Mouse (Mus musculus) forebrain, postnatal 0 days (tissue): ENCODE measurements around the gene Rnf149. TPM values are rescaled to one million over a fixed set of nuclear protein-coding genes. Genes with fewer than 3 reads are reported as not detected.

Experiments
- ATAC-seq: fragments of 200-750 bp; cut with Nextera tagmentation; 2 replicates; pipeline ENCODE4 v1.8.0; 2017; ENCODE audit warnings: mild to moderate bottlenecking, moderate library complexity
- DNase-seq: peaks from one replicate; pipeline ENCODE4 v3.0.0-alpha.2; 2015
- H3K27ac ChIP-seq: fragments of 300-500 bp; sonication (generic); 2 replicates; pipeline ENCODE4 v1.5.1; 2014; ENCODE audit warnings: low read depth, mild to moderate bottlenecking, antibody characterized with exemption, low read length, moderate library complexity, mixed read lengths
- H3K27me3 ChIP-seq: fragments of 300-500 bp; sonication (generic); 2 replicates; pipeline ENCODE4 v1.6.1; 2014; ENCODE audit warnings: mild to moderate bottlenecking, low read length, mixed read lengths; ENCODE audit not compliant: insufficient read depth
- H3K36me3 ChIP-seq: fragments of 300-500 bp; sonication (generic); 2 replicates; pipeline ENCODE4 v1.6.1; 2014; ENCODE audit warnings: mild to moderate bottlenecking, moderate library complexity; ENCODE audit not compliant: insufficient read depth
- H3K4me1 ChIP-seq: fragments of 300-500 bp; sonication (generic); 2 replicates; pipeline ENCODE4 v1.6.1; 2014; ENCODE audit warnings: antibody characterized with exemption; ENCODE audit not compliant: insufficient read depth
- H3K4me2 ChIP-seq: fragments of 300-500 bp; sonication (generic); 2 replicates; pipeline ENCODE4 v1.6.1; 2014; ENCODE audit warnings: low read depth, mild to moderate bottlenecking, moderate library complexity
- H3K4me3 ChIP-seq: fragments of 300-500 bp; sonication (generic); 2 replicates; pipeline ENCODE4 v1.5.1; 2014; ENCODE audit warnings: low read depth, low read length, mixed read lengths
- H3K9ac ChIP-seq: fragments of 300-500 bp; sonication (generic); 2 replicates; pipeline ENCODE4 v1.6.1; 2014; ENCODE audit warnings: mild to moderate bottlenecking
- H3K9me3 ChIP-seq: fragments of 300-500 bp; sonication (generic); 2 replicates; pipeline ENCODE4 v1.6.1; 2016; ENCODE audit warnings: low read length
- CTCF ChIP-seq: sonication (generic); IDR thresholded peaks from 2 replicates; pipeline ENCODE4 v1.5.1; 2016; ENCODE audit warnings: antibody characterized with exemption, control low read depth, low read depth
- WGBS: fragments of 180-500 bp; shearing (Covaris S2); extraction: QIAGEN DNeasy Blood & Tissue Kit; methylation state at CpG from one replicate; pipeline ENCODE4 v1.1.7; 2014; 5-methylcytosine and 5-hydroxymethylcytosine counted together
- polyA plus RNA-seq: library from polyadenylated mRNA; unstranded; fragments of >200 nt; fragmentation: Nextera tagmentation; extraction: Ambion mirVana; gene quantifications from 2 replicates; pipeline ENCODE4 v1.2.1, GENCODE M21; 2015
- total RNA-seq: library from RNA; depleted of rRNA; stranded (reverse); fragments of >200 nt; gene quantifications from 2 replicates; pipeline ENCODE4 v1.2.3, GENCODE M21; 2014

Rnf149 gene
- total and polyA plus RNA-seq, 2 experiments from 2014 or later = 20.0 to 27.5 TPM

GRCm38 (mm10) chr1:39530258-39530943, 46.8 kb downstream of the Rnf149 start:
- Histone ChIP-seq H3K4me3 (no peak overlapping the region), H3K36me3 (no peaks in the 10 kb centered on the region), H3K4me2 (no peak overlapping the region), H3K9me3 (no peaks in the 10 kb centered on the region), H3K27ac (no peak overlapping the region), H3K27me3 (no peaks in the 10 kb centered on the region), H3K4me1 (no peaks in the 10 kb centered on the region), H3K9ac (0 out of 2 replicates have a peak overlapping the region, but pooled peaks have one; percentile 10)
- WGBS = 31% methylated on average over 13 of the region's 13 CpGs
- peak; percentile 94 for TF ChIP-seq CTCF
- ATAC-seq = peak; percentile 55
- peak; percentile 92 for DNase-seq

DNA sequence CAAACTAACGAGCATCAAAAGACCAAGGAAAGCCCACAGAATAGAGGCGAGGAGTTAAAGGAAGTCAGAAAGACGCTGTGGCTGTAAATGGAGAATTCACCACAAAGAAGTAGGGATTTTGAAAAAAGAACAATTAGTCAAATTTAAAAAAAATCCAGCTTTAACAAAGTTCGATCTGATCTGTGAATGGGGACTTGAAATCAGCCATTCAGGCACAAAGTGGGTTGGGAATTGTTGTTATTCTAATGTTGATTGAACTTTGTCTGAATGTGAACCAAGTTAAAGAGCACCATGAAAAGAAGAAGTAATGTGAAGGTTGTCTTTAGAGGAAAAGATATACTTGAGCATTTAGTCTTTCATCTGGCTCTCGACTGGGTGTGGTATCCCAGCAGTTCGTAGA, 48.9 kb downstream of the Rnf149 start:
- TF ChIP-seq CTCF = no peak
- Histone ChIP-seq H3K27ac (no peak overlapping the region), H3K9ac (no peak overlapping the region), H3K36me3 (no peaks in the 10 kb centered on the region), H3K4me1 (no peaks in the 10 kb centered on the region), H3K4me2 (no peak overlapping the region), H3K27me3 (no peaks in the 10 kb centered on the region), H3K9me3 (no peaks in the 10 kb centered on the region), H3K4me3 (no peak overlapping the region)
- no peak for DNase-seq
- 31% methylated on average over 6 of the region's 6 CpGs for WGBS
- ATAC-seq = no peak

GRCm38 (mm10) chr1:39527432-39527831, 49.8 kb downstream of the Rnf149 start:
- H3K4me3 ChIP-seq = no peak overlapping the region
- no peaks in the 10 kb centered on the region for H3K4me1 ChIP-seq
- no peak overlapping the region for H3K9ac ChIP-seq
- peak; percentile 82 for TF ChIP-seq CTCF
- DNase-seq = peak; percentile 68
- no peaks in the 10 kb centered on the region for H3K27me3 ChIP-seq
- 9% methylated on average over 7 of the region's 7 CpGs for WGBS
- no peaks in the 10 kb centered on the region for H3K9me3 ChIP-seq
- H3K36me3 ChIP-seq = no peaks in the 10 kb centered on the region
- H3K4me2 ChIP-seq = no peak overlapping the region
- ATAC-seq = peak; percentile 37; the same call in 1 of the 2 replicates
- H3K27ac ChIP-seq = no peak overlapping the region

DNA sequence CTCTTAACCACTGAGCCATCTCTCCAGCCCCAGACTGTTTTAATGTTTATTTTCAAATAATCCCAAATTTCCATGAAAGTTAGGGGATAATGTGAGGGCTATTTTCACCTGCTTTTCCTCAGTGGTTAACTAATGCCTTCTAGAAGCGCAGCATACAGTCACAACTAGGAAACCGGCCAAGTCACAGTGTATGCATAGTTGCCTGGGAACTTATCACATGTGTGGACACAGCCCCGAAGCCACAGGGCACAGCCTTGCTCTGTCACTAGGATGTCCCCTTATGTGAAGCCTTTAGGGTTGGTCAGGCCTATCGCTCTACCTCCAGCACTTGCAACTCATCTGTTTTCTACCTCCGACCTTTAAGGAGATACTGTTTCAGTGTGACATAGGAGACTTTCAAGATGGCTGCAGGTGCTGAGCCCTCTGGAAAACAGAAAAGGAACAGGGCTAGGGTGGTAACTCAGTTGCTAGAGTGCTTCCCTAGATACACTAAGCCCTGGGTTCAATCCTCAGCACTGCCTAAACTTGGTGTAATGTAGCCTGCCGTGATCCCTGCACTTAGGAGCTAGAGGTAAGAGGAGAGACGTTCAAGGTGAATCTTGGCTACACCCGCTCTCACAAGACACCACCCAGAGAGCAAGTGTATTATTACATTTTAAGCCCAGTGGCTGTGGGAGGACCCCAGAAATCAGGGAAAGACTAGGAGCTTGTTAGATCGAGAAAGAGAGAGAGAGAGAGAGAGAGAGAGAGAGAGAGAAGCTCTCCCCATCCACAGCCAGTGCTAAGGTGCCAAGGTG, 50.6 kb downstream of the Rnf149 start:
- 79% methylated on average over 9 of the region's 9 CpGs for WGBS
- no peak overlapping the region for H3K27ac ChIP-seq
- no peaks in the 10 kb centered on the region for H3K9me3 ChIP-seq
- no peaks in the 10 kb centered on the region for H3K27me3 ChIP-seq
- no peak overlapping the region for H3K9ac ChIP-seq
- DNase-seq (no peak), ATAC-seq (no peak)
- no peak for TF ChIP-seq CTCF
- H3K4me1 ChIP-seq = no peaks in the 10 kb centered on the region
- no peak overlapping the region for H3K4me2 ChIP-seq
- no peaks in the 10 kb centered on the region for H3K36me3 ChIP-seq
- no peak overlapping the region for H3K4me3 ChIP-seq

DNA sequence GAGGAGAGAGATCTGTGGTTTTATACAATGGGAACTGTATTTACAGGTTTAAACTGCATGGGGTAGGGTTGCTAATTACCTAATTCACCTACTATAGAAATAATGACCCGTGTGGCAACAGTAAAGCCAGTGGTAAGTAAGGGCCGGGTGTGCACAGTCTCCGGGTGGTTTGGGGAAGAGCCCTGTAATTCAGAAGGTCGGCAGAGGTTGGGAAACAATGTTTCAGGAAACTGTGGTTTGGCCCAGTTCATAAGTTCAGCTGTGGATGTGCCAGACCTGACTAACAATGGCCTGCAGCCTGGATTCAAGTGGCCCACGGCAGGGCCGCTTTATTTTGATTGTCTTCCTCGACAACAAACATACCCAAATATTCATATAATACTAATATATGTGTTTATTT, 51.4 kb downstream of the Rnf149 start:
- Histone ChIP-seq H3K27me3 (no peaks in the 10 kb centered on the region), H3K4me3 (no peak overlapping the region), H3K4me1 (no peaks in the 10 kb centered on the region), H3K9me3 (no peaks in the 10 kb centered on the region), H3K27ac (no peak overlapping the region), H3K9ac (no peak overlapping the region), H3K4me2 (no peak overlapping the region), H3K36me3 (no peaks in the 10 kb centered on the region)
- WGBS = 77% methylated on average over 7 of the region's 7 CpGs
- ATAC-seq (no peak), DNase-seq (no peak)
- no peak for TF ChIP-seq CTCF

DNA sequence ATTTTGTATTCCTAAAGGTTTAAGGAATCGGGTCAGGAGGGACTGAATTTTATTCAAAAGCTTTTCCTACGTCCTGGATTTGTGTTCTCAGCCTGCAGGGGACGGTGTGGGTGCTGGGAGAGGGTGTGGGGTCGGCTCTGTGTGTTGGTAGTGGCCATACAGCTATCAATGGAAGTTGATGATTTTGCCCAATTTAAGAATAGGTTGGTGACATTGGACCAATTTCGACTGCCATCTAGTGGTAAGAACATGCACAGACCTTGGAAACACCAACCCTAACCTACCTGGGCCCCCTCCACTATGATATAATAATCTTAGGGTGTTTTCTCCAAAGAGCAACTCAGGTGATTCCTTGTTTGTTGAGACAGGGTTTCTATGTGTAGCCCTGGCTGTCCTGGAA, 54.7 kb downstream of the Rnf149 start:
- no peak overlapping the region for H3K4me2 ChIP-seq
- TF ChIP-seq CTCF = peak; percentile 82
- WGBS = 29% methylated on average over 5 of the region's 5 CpGs
- H3K27me3 ChIP-seq = no peaks in the 10 kb centered on the region
- H3K36me3 ChIP-seq = no peaks in the 10 kb centered on the region
- H3K27ac ChIP-seq = no peak overlapping the region
- no peaks in the 10 kb centered on the region for H3K4me1 ChIP-seq
- H3K9ac ChIP-seq = no peak overlapping the region
- ATAC-seq = peak; percentile 51
- DNase-seq = peak; percentile 69
- no peak overlapping the region for H3K4me3 ChIP-seq
- H3K9me3 ChIP-seq = no peaks in the 10 kb centered on the region

- DNase-seq (no peak), ATAC-seq (no peak)
- Histone ChIP-seq H3K4me1 (no peaks in the 10 kb centered on the region), H3K27me3 (no peaks in the 10 kb centered on the region), H3K9ac (no peak overlapping the region), H3K9me3 (no peaks in the 10 kb centered on the region), H3K4me2 (no peak overlapping the region), H3K27ac (no peak overlapping the region), H3K36me3 (no peaks in the 10 kb centered on the region), H3K4me3 (no peak overlapping the region)
- no peak for TF ChIP-seq CTCF
- 80% methylated on average over 7 of the region's 7 CpGs for WGBS
Measured at GRCm38 (mm10) chr1:39521326-39521725, 55.9 kb downstream of the Rnf149 start.
